Mouse (Mus musculus) kidney, adult 2 months (tissue): ENCODE measurements around the gene Sema3a.

ENCODE experiments used
- CTCF ChIP-seq: fragments of 200-500 bp; conservative IDR thresholded peaks from 2 replicates; pipeline ENCODE4 v1.5.1; 2011; ENCODE audit warnings: low read depth, mild to moderate bottlenecking, control low read depth, low read length, moderate library complexity, mixed read lengths; ENCODE audit not compliant: insufficient read depth, insufficient read length
- POLR2A ChIP-seq: fragments of 200-500 bp; IDR thresholded peaks from one replicate; pipeline ENCODE4 v1.6.1; 2011; ENCODE audit warnings: low read depth, low read length, control low read depth

DNA sequence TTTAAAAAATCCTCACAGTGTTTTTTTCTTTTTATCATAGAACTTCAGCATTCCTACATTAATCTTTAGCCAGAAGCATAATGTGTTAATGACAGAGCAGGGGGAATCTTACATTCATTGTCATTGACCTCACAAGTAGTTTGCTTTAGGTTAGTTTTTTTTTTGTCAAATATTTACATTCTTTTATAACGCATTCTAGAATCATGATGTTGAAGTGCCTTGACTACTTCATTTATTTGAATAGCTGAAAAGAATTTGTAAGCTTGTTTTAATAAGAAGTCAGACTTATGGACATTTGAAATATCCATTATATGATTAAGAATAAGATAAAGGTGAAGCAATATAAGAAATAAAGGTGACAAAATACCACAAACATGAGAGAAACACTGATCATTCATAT, 212.5 kb downstream of the Sema3a start:
- TF ChIP-seq POLR2A: no peak
- no peak for TF ChIP-seq CTCF
